Mouse (Mus musculus) spleen, adult 2 months (tissue): ENCODE results near the gene Abcc9.

ENCODE experiments used
- CTCF ChIP-seq: fragments of 200-500 bp; IDR thresholded peaks from 2 replicates; pipeline ENCODE4 v1.5.1; 2011; ENCODE audit warnings: mild to moderate bottlenecking, inconsistent platforms; ENCODE audit not compliant: insufficient read depth, insufficient read length, insufficient replicate concordance; ENCODE audit errors: extremely low read depth
- POLR2A ChIP-seq: fragments of 200-500 bp; IDR thresholded peaks from 2 replicates; pipeline ENCODE4 v1.6.1; 2011; ENCODE audit warnings: low read depth, low read length, inconsistent platforms

DNA sequence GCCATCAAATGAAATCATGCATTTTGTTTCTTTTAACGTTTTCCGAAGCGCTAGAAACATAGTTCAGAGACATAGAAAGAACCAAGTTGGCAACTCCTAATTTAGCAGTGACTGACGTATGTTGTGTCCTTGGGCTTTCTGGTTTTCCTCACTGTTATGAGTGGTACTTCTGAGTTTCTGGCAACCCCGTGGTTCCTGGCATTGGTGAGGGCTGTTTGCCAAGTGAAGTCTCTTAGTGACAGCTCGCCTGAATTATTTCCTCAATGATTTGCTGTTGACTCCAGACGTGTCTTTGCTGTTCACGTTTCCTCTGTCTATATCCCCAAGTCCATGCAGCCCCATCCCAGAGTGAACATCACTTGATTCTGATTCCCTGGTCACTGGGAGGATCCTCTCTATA is 19.6 kb upstream of the Abcc9 start:
- no peak for TF ChIP-seq POLR2A
- no peak for TF ChIP-seq CTCF
